Mouse (Mus musculus) hindbrain, embryonic 16.5 days (tissue): ENCODE results near the gene Rps24. TPM values are rescaled to one million over a fixed set of nuclear protein-coding genes. Genes with fewer than 3 reads are reported as not detected.
"Not testable (repeated sequence)": the region's sequence is repeated elsewhere in the genome, so short reads cannot be mapped to it uniquely, and the experiment has no call there.

Source experiments
- ATAC-seq: fragments of 200-750 bp; cut with Nextera tagmentation; 2 replicates; pipeline ENCODE4 v1.8.0; 2017; ENCODE audit warnings: moderate TSS enrichment, moderate library complexity
- H3K27ac ChIP-seq: fragments of 300-500 bp; sonication (generic); 2 replicates; pipeline ENCODE4 v1.5.1; 2014; ENCODE audit warnings: low read depth, mild to moderate bottlenecking, control low read depth, low read length, moderate library complexity
- H3K27me3 ChIP-seq: fragments of 300-500 bp; sonication (generic); replicated peaks from 2 replicates; pipeline ENCODE4 v1.6.1; 2014; ENCODE audit warnings: low read length; ENCODE audit not compliant: control insufficient read depth, insufficient read depth
- H3K36me3 ChIP-seq: fragments of 300-500 bp; sonication (generic); 2 replicates; pipeline ENCODE4 v1.6.1; 2014; ENCODE audit warnings: mild to moderate bottlenecking, low read length, moderate library complexity, mixed read lengths; ENCODE audit not compliant: control insufficient read depth, insufficient read depth
- H3K4me1 ChIP-seq: fragments of 300-500 bp; sonication (generic); 2 replicates; pipeline ENCODE4 v1.6.1; 2014; ENCODE audit warnings: low read depth, low read length; ENCODE audit not compliant: control insufficient read depth, insufficient read depth
- H3K4me2 ChIP-seq: fragments of 300-500 bp; sonication (generic); 2 replicates; pipeline ENCODE4 v1.6.1; 2014; ENCODE audit warnings: mild to moderate bottlenecking, low read length, control low read depth, moderate library complexity
- H3K4me3 ChIP-seq: fragments of 300-500 bp; sonication (generic); 2 replicates; pipeline ENCODE4 v1.5.1; 2014; ENCODE audit warnings: mild to moderate bottlenecking, low read length, control low read depth, moderate library complexity
- H3K9ac ChIP-seq: fragments of 300-500 bp; sonication (generic); 2 replicates; pipeline ENCODE4 v1.6.1; 2014; ENCODE audit warnings: low read depth, mild to moderate bottlenecking, control low read depth, low read length, moderate library complexity
- H3K9me3 ChIP-seq: fragments of 300-500 bp; sonication (generic); 2 replicates; pipeline ENCODE4 v1.6.1; 2014; ENCODE audit warnings: mild to moderate bottlenecking, low read length, moderate library complexity; ENCODE audit not compliant: control insufficient read depth
- WGBS: fragments of 180-500 bp; shearing (Covaris S2); extraction: QIAGEN DNeasy Blood & Tissue Kit; methylation state at CpG from one replicate; pipeline ENCODE4 v1.1.7; 2014; 5-methylcytosine and 5-hydroxymethylcytosine counted together
- polyA plus RNA-seq: library from polyadenylated mRNA; unstranded; fragments of >200 nt; fragmentation: Nextera tagmentation; extraction: Ambion mirVana; gene quantifications from 2 replicates; pipeline ENCODE4 v1.2.1, GENCODE M21; 2015

Gene Rps24
- 456 and 490 TPM in 2 replicates for polyA plus RNA-seq

DNA sequence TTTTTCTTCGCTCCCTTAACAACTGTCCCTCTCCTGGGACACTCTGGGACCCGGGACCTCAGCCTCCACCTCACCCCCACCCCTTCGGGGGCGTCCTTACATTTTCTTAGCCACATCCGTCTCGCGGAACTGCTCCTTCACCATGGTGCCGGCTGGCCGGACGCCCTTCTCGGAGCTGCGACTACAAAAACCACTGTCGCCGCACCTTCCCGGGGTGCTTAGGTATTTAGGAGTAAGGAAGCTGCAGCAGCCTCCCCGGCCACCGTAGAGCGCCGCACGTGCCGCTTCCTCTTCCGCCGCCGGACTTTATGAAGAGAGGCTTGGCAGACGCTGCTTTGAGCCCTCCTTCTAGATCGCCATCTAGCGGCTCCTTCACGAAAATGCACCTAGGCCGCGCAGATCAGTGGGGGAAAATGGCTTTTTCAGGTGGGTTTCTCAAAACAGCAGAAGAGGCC, at the start of gene Rps24, which contains the start of gene Polr3a:
Rps24 (plus strand) TSS at position 353 of the 455 bp plus-strand sequence.
Polr3a (minus strand) TSS at position 286 of the 455 bp plus-strand sequence.
- Histone ChIP-seq H3K9ac (peak within 1 kb of the TSS; percentile 81), H3K27me3 (no peaks in the 10 kb centered on the region), H3K36me3 (peaks cover 12% of the 10 kb centered on the region), H3K27ac (peak within 1 kb of the TSS; percentile 59; the same call in 1 of the 2 replicates), H3K9me3 (no peaks in the 10 kb centered on the region), H3K4me2 (peak within 1 kb of the TSS; percentile 80), H3K4me1 (peaks cover 15% of the 10 kb centered on the region), H3K4me3 (peak within 1 kb of the TSS; percentile 78)
- WGBS, result under 1% methylated on average over 30 of the region's 30 CpGs
- ATAC-seq, result peak; percentile 80

DNA sequence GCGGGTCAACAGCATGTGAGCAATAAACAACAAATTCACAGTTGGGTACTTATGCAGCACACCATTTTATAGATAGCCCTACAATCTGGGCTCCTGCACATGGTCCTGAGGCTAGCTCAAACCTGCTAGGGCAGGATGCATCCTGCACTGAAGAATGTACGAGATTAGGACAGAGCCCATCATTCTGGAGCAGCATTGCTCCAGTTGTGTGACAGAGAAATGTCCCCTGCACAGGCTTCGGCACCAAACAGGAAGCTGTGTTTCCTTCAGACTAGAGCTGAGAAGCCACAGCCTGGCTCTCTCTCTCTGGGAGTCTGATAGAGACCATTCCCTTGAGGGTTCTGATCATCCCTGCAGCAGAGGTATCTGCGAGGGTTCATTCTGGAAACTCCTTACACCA, 43.4 kb upstream of the Rps24 start:
- not testable (repeated sequence) for H3K36me3 ChIP-seq, H3K4me3 ChIP-seq, H3K27ac ChIP-seq, H3K4me2 ChIP-seq, H3K27me3 ChIP-seq, H3K4me1 ChIP-seq, H3K9me3 ChIP-seq, H3K9ac ChIP-seq, ATAC-seq
- 84% methylated on average over 4 of the region's 4 CpGs for WGBS

DNA sequence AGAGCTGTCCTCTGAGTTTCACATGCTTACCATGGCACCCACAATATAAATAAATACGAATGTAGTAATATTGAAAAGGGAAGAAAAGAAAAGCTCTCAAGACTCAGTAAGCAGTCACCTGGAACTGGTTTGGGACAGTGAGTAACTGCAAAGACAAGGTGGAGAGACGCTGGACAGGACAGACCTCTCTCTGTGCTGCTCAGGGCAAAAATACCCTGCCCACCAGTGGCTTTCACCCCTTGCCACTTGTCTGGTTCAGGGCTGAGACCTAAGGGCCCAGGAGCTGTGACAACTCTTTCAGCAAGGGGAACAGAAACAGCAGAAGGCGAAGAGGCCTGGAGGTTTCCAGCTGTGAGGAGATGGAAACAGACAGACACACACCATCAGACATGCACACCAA, 28.7 kb upstream of the Rps24 start:
- H3K4me2 ChIP-seq, result no peak overlapping the region
- no peak overlapping the region for H3K4me3 ChIP-seq
- 87% methylated on average over 3 of the region's 3 CpGs for WGBS
- H3K4me1 ChIP-seq, result no peaks in the 10 kb centered on the region
- no peaks in the 10 kb centered on the region for H3K27me3 ChIP-seq
- no peak overlapping the region for H3K27ac ChIP-seq
- no peak overlapping the region for H3K9ac ChIP-seq
- H3K36me3 ChIP-seq, result peaks cover 45% of the 10 kb centered on the region
- ATAC-seq, result no peak
- no peaks in the 10 kb centered on the region for H3K9me3 ChIP-seq

DNA sequence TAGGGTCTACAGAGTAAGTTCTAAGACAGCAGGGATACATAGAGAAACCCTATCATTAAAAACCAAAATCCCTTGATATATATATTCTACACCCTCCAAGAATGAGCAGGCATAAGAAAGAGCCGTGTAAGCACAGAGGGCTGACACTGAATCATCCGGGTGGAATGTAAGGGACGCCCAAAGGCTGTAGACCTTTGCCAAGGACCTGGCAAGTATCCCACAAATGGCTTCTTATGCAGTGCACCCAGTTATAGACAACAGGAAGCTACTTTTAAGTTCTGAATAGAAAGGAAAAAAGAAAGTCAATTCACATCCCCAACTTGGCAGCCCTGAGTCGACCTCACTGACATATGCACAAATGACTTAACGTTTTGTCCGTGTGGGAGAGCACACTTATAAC, 18.1 kb upstream of the Rps24 start:
- 92% methylated on average over 6 of the region's 6 CpGs for WGBS
- ATAC-seq, result no peak
- H3K27ac ChIP-seq, result no peak overlapping the region
- H3K4me1 ChIP-seq, result no peaks in the 10 kb centered on the region
- no peaks in the 10 kb centered on the region for H3K27me3 ChIP-seq
- peaks cover 50% of the 10 kb centered on the region for H3K36me3 ChIP-seq
- no peak overlapping the region for H3K4me3 ChIP-seq
- no peak overlapping the region for H3K4me2 ChIP-seq
- no peaks in the 10 kb centered on the region for H3K9me3 ChIP-seq
- H3K9ac ChIP-seq, result no peak overlapping the region

- peak overlapping the region; percentile 59; the same call in 1 of the 2 replicates for H3K27ac ChIP-seq
- ATAC-seq, result peak; percentile 13
Measured at GRCm38 (mm10) chr14:24486241-24486767, 621 bp upstream of the Rps24 start.

DNA sequence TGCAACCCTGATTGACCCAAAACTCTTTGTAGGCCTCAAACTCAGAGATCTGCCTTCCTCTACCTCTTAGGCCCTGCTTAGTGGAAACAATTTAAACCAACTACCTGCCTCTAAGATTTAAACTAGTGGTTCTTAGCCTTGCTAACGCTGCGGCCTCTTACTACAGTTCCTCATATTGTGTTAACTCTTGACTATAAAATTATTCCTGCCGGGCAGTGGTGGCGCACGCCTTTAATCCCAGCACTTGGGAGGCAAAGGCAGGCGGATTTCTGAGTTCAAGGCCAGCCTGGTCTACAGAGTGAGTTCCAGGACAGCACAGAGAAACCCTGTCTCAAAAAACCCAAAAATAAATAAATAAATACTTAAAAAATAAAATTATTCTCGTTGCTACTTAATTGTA, 2.8 kb downstream of the Rps24 start:
- H3K27ac ChIP-seq, ATAC-seq, H3K9me3 ChIP-seq, H3K4me3 ChIP-seq, H3K9ac ChIP-seq, H3K4me2 ChIP-seq, H3K27me3 ChIP-seq: not testable (repeated sequence)
- Histone ChIP-seq H3K4me1 (peaks cover 35% of the 10 kb centered on the region), H3K36me3 (peaks cover 18% of the 10 kb centered on the region)
- WGBS, result 91% methylated on average over 7 of the region's 7 CpGs

More at GRCm38 (mm10) chr14:24486241-24486767, 621 bp upstream of the Rps24 start:
- no peaks in the 10 kb centered on the region for H3K27me3 ChIP-seq
- H3K4me3 ChIP-seq, result peak overlapping the region; percentile 78
- peak overlapping the region; percentile 81 for H3K9ac ChIP-seq
- H3K9me3 ChIP-seq, result no peaks in the 10 kb centered on the region
- H3K4me2 ChIP-seq, result peak overlapping the region; percentile 80
- H3K36me3 ChIP-seq, result peaks cover 17% of the 10 kb centered on the region
- 7% methylated on average over 13 of the region's 13 CpGs for WGBS
- H3K4me1 ChIP-seq, result peaks cover 11% of the 10 kb centered on the region

DNA sequence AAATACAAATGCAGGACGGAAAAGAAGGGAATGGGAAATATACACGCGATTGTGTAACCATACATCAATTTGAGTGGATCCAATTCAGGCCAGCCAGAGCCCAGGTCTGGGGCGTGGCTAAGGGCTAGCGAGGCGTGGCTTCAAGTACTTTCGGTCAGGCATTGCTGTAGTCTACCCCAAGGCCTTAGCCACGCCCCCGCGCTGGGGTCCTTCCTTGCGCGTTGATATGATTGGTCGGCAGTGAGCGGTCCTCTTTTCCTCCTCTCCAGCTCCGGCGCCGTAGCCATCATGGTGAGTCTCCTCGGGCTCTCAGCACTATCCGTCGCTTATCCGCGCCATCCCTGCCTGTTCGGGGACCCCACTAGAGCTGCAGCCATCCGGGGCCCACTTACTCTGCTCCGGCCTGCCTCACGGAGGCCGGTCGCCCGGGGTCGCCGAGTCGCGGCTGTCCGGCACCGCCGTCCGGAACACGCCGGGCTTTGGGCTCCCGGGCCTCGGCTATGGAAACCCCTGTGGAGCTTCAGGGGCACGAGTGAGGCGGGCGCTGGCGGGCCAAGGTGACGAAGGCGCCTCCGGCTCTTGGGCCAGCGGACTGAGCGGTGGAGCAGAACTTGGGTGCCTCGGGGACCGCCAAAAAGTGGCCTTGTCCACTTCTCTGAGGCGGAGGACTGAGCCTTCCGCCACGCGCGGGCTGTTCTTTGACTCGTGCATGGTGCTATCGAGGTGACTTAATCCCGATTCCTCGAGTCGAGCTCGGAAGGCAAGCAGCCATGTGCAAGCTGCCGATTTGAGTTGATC, 3.7 kb downstream of the Rps24 start:
- peak overlapping the region; percentile 70 for H3K27ac ChIP-seq
- H3K4me1 ChIP-seq, result peaks cover 31% of the 10 kb centered on the region
- H3K27me3 ChIP-seq, result no peaks in the 10 kb centered on the region
- H3K36me3 ChIP-seq, result peaks cover 22% of the 10 kb centered on the region
- H3K4me2 ChIP-seq, result peak overlapping the region; percentile 89
- peak overlapping the region; percentile 77 for H3K9ac ChIP-seq
- peak overlapping the region; percentile 60 for H3K4me3 ChIP-seq
- H3K9me3 ChIP-seq, result no peaks in the 10 kb centered on the region
- peak; percentile 93 for ATAC-seq
- under 1% methylated on average over 64 of the region's 64 CpGs for WGBS

GRCm38 (mm10) chr14:24491266-24491981, 4.5 kb downstream of the Rps24 start:
- Histone ChIP-seq H3K4me2 (peak overlapping the region; percentile 89), H3K4me3 (peak overlapping the region; percentile 60), H3K9me3 (no peaks in the 10 kb centered on the region), H3K27ac (peak overlapping the region; percentile 70), H3K36me3 (peaks cover 30% of the 10 kb centered on the region), H3K9ac (peak overlapping the region; percentile 77), H3K4me1 (peaks cover 25% of the 10 kb centered on the region), H3K27me3 (no peaks in the 10 kb centered on the region)
- no peak for ATAC-seq
- WGBS, result 8% methylated on average over 11 of the region's 11 CpGs

- H3K36me3 ChIP-seq, result peaks cover 45% of the 10 kb centered on the region
- peaks cover 25% of the 10 kb centered on the region for H3K4me1 ChIP-seq
- no peak overlapping the region for H3K4me3 ChIP-seq
- WGBS, result 89% methylated on average over 9 of the region's 9 CpGs
- H3K9me3 ChIP-seq, result no peaks in the 10 kb centered on the region
- H3K4me2 ChIP-seq, result no peak overlapping the region
- ATAC-seq, result no peak
- no peak overlapping the region; the same call in 1 of the 2 replicates for H3K9ac ChIP-seq
- H3K27me3 ChIP-seq, result no peaks in the 10 kb centered on the region
- H3K27ac ChIP-seq, result no peak overlapping the region
Measured at GRCm38 (mm10) chr14:24493256-24493655, 6.3 kb downstream of the Rps24 start.
